Mouse (Mus musculus) heart, embryonic 13.5 days (tissue): ENCODE data around the gene Gm12830. TPM values are rescaled to one million over a fixed set of nuclear protein-coding genes. Genes with fewer than 3 reads are reported as not detected.

Source experiments
- ATAC-seq: fragments of 200-750 bp; cut with Nextera tagmentation; 2 replicates; pipeline ENCODE4 v1.8.0; 2017; ENCODE audit warnings: moderate TSS enrichment; ENCODE audit not compliant: insufficient number of reproducible peaks, low FRiP score, low TSS enrichment; ENCODE audit errors: extremely low read depth
- H3K27ac ChIP-seq: fragments of 300-500 bp; sonication (generic); replicated peaks from 2 replicates; pipeline ENCODE4 v1.5.1; 2015; ENCODE audit warnings: moderate library complexity, mild to moderate bottlenecking, inconsistent platforms
- H3K27me3 ChIP-seq: fragments of 300-500 bp; sonication (generic); replicated peaks from 2 replicates; pipeline ENCODE4 v1.6.1; 2015; ENCODE audit warnings: mild to moderate bottlenecking, inconsistent platforms
- H3K36me3 ChIP-seq: fragments of 300-500 bp; sonication (generic); 2 replicates; pipeline ENCODE4 v1.6.1; 2015; ENCODE audit warnings: mild to moderate bottlenecking, inconsistent platforms
- H3K4me1 ChIP-seq: fragments of 300-500 bp; sonication (generic); 2 replicates; pipeline ENCODE4 v1.6.1; 2015; ENCODE audit warnings: inconsistent platforms
- H3K4me2 ChIP-seq: fragments of 300-500 bp; sonication (generic); 2 replicates; pipeline ENCODE4 v1.6.1; 2015; ENCODE audit warnings: inconsistent platforms, mild to moderate bottlenecking, moderate library complexity
- H3K4me3 ChIP-seq: fragments of 300-500 bp; sonication (generic); 2 replicates; pipeline ENCODE4 v1.5.1; 2015; ENCODE audit warnings: moderate library complexity, mild to moderate bottlenecking, inconsistent platforms
- H3K9ac ChIP-seq: fragments of 300-500 bp; sonication (generic); 2 replicates; pipeline ENCODE4 v1.6.1; 2015; ENCODE audit warnings: inconsistent platforms, mild to moderate bottlenecking, moderate library complexity
- H3K9me3 ChIP-seq: fragments of 300-500 bp; sonication (generic); 2 replicates; pipeline ENCODE4 v1.6.1; 2016; ENCODE audit warnings: inconsistent platforms
- WGBS: fragments of 180-500 bp; shearing (Covaris S2); methylation state at CpG from one replicate; pipeline ENCODE4 v1.1.7; 2015; ENCODE audit warnings: mixed read lengths; 5-methylcytosine and 5-hydroxymethylcytosine counted together
- polyA plus RNA-seq: library from polyadenylated mRNA; unstranded; fragments of >200 nt; fragmentation: Nextera tagmentation; extraction: Ambion mirVana; gene quantifications from 2 replicates; pipeline ENCODE4 v1.2.1, GENCODE M21; 2015

Gm12830 gene
- polyA plus RNA-seq, 1 experiment from 2014 or later: not detected

GRCm38 (mm10) chr4:114846723-114847122 lies 25.2 kb downstream of the Gm12830 start:
- no peak overlapping the region for H3K4me2 ChIP-seq
- peaks cover 7% of the 10 kb centered on the region for H3K4me1 ChIP-seq
- no peaks in the 10 kb centered on the region for H3K9me3 ChIP-seq
- H3K27ac ChIP-seq: no peak overlapping the region
- no peak overlapping the region for H3K4me3 ChIP-seq
- no peak for ATAC-seq
- 68% methylated on average over 6 of the region's 6 CpGs for whole genome bisulfite sequencing
- H3K27me3 ChIP-seq: peaks cover 54% of the 10 kb centered on the region
- H3K36me3 ChIP-seq: no peaks in the 10 kb centered on the region
- no peak overlapping the region for H3K9ac ChIP-seq

- no peak overlapping the region for H3K9ac ChIP-seq
- H3K27me3 ChIP-seq: peaks cover 6% of the 10 kb centered on the region; the same call in 1 of the 2 replicates
- no peak overlapping the region for H3K27ac ChIP-seq
- 68% methylated on average over 2 of the region's 2 CpGs for WGBS
- no peaks in the 10 kb centered on the region for H3K4me1 ChIP-seq
- no peak overlapping the region for H3K4me2 ChIP-seq
- H3K4me3 ChIP-seq: no peak overlapping the region
- no peak for ATAC-seq
- no peaks in the 10 kb centered on the region for H3K36me3 ChIP-seq
- no peaks in the 10 kb centered on the region for H3K9me3 ChIP-seq
Measured at GRCm38 (mm10) chr4:114853968-114854367, 32.4 kb downstream of the Gm12830 start.

GRCm38 (mm10) chr4:114858426-114858825 lies 36.9 kb downstream of the Gm12830 start:
- no peak for ATAC-seq
- Histone ChIP-seq H3K4me2 (no peak overlapping the region), H3K27me3 (peaks cover 21% of the 10 kb centered on the region), H3K36me3 (no peaks in the 10 kb centered on the region), H3K9ac (no peak overlapping the region), H3K4me1 (no peaks in the 10 kb centered on the region), H3K27ac (no peak overlapping the region), H3K9me3 (no peaks in the 10 kb centered on the region), H3K4me3 (no peak overlapping the region)
- 35% methylated on average over 5 of the region's 5 CpGs for WGBS

GRCm38 (mm10) chr4:114863166-114863565 lies 41.6 kb downstream of the Gm12830 start:
- peaks cover 17% of the 10 kb centered on the region for H3K27me3 ChIP-seq
- no peak overlapping the region for H3K27ac ChIP-seq
- no peaks in the 10 kb centered on the region for H3K9me3 ChIP-seq
- no peak overlapping the region for H3K4me2 ChIP-seq
- no peaks in the 10 kb centered on the region for H3K36me3 ChIP-seq
- H3K9ac ChIP-seq: no peak overlapping the region
- WGBS: 77% methylated on average over 5 of the region's 5 CpGs
- H3K4me3 ChIP-seq: no peak overlapping the region
- no peaks in the 10 kb centered on the region for H3K4me1 ChIP-seq
- ATAC-seq: no peak

GRCm38 (mm10) chr4:114869765-114870490 lies 48.4 kb downstream of the Gm12830 start:
- no peak for ATAC-seq
- Histone ChIP-seq H3K36me3 (no peaks in the 10 kb centered on the region), H3K4me1 (0 out of 2 replicates have a peak, but pooled peaks cover 5% of the 10 kb centered on the region), H3K27ac (no peak overlapping the region), H3K4me2 (no peak overlapping the region), H3K4me3 (no peak overlapping the region), H3K27me3 (peaks cover 6% of the 10 kb centered on the region; the same call in 1 of the 2 replicates), H3K9ac (no peak overlapping the region), H3K9me3 (no peaks in the 10 kb centered on the region)
- whole genome bisulfite sequencing: 38% methylated on average over 11 of the region's 11 CpGs

- Histone ChIP-seq H3K36me3 (no peaks in the 10 kb centered on the region), H3K9ac (no peak overlapping the region), H3K9me3 (no peaks in the 10 kb centered on the region), H3K4me3 (no peak overlapping the region), H3K27ac (no peak overlapping the region), H3K4me1 (no peaks in the 10 kb centered on the region), H3K4me2 (no peak overlapping the region), H3K27me3 (0 out of 2 replicates have a peak, but pooled peaks cover 5% of the 10 kb centered on the region)
- ATAC-seq: no peak
- 19% methylated on average over 8 of the region's 8 CpGs for WGBS
Measured at GRCm38 (mm10) chr4:114876441-114876972, 55.0 kb downstream of the Gm12830 start.

- ATAC-seq: no peak
- H3K4me3 ChIP-seq: no peak overlapping the region
Measured at GRCm38 (mm10) chr4:114882232-114882631, 60.7 kb downstream of the Gm12830 start.

GRCm38 (mm10) chr4:114897853-114898252 lies 76.3 kb downstream of the Gm12830 start:
- Histone ChIP-seq H3K4me1 (peaks cover 3% of the 10 kb centered on the region; the same call in 1 of the 2 replicates), H3K27me3 (peaks cover 97% of the 10 kb centered on the region), H3K9me3 (no peaks in the 10 kb centered on the region), H3K4me2 (no peak overlapping the region), H3K27ac (no peak overlapping the region), H3K36me3 (no peaks in the 10 kb centered on the region), H3K4me3 (no peak overlapping the region), H3K9ac (no peak overlapping the region)
- WGBS: 9% methylated on average over 4 of the region's 4 CpGs
- no peak for ATAC-seq

More at GRCm38 (mm10) chr4:114882232-114882631, 60.7 kb downstream of the Gm12830 start:
- Histone ChIP-seq H3K36me3 (no peaks in the 10 kb centered on the region), H3K9me3 (no peaks in the 10 kb centered on the region), H3K4me2 (no peak overlapping the region), H3K27me3 (peaks cover 28% of the 10 kb centered on the region; the same call in 1 of the 2 replicates), H3K27ac (no peak overlapping the region), H3K4me1 (no peaks in the 10 kb centered on the region), H3K9ac (no peak overlapping the region)
- WGBS: 77% methylated on average over 1 of the region's 1 CpGs

GRCm38 (mm10) chr4:114899885-114900284 lies 78.4 kb downstream of the Gm12830 start:
- H3K36me3 ChIP-seq: no peaks in the 10 kb centered on the region
- no peaks in the 10 kb centered on the region for H3K9me3 ChIP-seq
- no peak overlapping the region for H3K4me2 ChIP-seq
- H3K27ac ChIP-seq: no peak overlapping the region
- peaks cover 98% of the 10 kb centered on the region for H3K27me3 ChIP-seq
- peaks cover 3% of the 10 kb centered on the region; the same call in 1 of the 2 replicates for H3K4me1 ChIP-seq
- no peak overlapping the region for H3K9ac ChIP-seq
- 5% methylated on average over 3 of the region's 3 CpGs for WGBS
- H3K4me3 ChIP-seq: no peak overlapping the region
- ATAC-seq: no peak

GRCm38 (mm10) chr4:114900866-114901642 lies 79.5 kb downstream of the Gm12830 start:
- Histone ChIP-seq H3K27ac (no peak overlapping the region), H3K4me1 (peaks cover 3% of the 10 kb centered on the region; the same call in 1 of the 2 replicates), H3K9me3 (no peaks in the 10 kb centered on the region), H3K27me3 (peaks cover 100% of the 10 kb centered on the region), H3K4me2 (no peak overlapping the region), H3K4me3 (no peak overlapping the region), H3K9ac (no peak overlapping the region), H3K36me3 (no peaks in the 10 kb centered on the region)
- no peak for ATAC-seq
- WGBS: 3% methylated on average over 33 of the region's 33 CpGs

GRCm38 (mm10) chr4:114901643-114902351 lies 80.3 kb downstream of the Gm12830 start:
- Histone ChIP-seq H3K4me2 (peak overlapping the region; percentile 36; the same call in 1 of the 2 replicates), H3K9me3 (no peaks in the 10 kb centered on the region), H3K4me1 (peaks cover 3% of the 10 kb centered on the region; the same call in 1 of the 2 replicates), H3K27me3 (peaks cover 100% of the 10 kb centered on the region), H3K36me3 (no peaks in the 10 kb centered on the region), H3K27ac (no peak overlapping the region), H3K9ac (no peak overlapping the region), H3K4me3 (peak overlapping the region; percentile 14; the same call in 1 of the 2 replicates)
- no peak for ATAC-seq
- under 1% methylated on average over 42 of the region's 42 CpGs for WGBS
